Mouse (Mus musculus): ENCODE measurements around the gene Prkca.

- TF ChIP-seq USF1 (IDR thresholded peaks at IDR 0.05; ENCODE audit: low read depth) = no peak
- TF ChIP-seq CTCF (IDR thresholded peaks at IDR 0.05; ENCODE audit: control insufficient read depth, insufficient read depth, insufficient read length) = no peak
- no peak for TF ChIP-seq MAX (IDR thresholded peaks at IDR 0.05)
- no peak for TF ChIP-seq MYOG (IDR thresholded peaks at IDR 0.05; ENCODE audit: control insufficient read depth, extremely low read depth, insufficient read length)
These were observed 231.3 kb downstream of the Prkca start for GRCm38 (mm10) chr11:108112437-108112836.
